Comparison of ENCODE assay signal across 9 mouse cellular contexts in the genomic region with DNA sequence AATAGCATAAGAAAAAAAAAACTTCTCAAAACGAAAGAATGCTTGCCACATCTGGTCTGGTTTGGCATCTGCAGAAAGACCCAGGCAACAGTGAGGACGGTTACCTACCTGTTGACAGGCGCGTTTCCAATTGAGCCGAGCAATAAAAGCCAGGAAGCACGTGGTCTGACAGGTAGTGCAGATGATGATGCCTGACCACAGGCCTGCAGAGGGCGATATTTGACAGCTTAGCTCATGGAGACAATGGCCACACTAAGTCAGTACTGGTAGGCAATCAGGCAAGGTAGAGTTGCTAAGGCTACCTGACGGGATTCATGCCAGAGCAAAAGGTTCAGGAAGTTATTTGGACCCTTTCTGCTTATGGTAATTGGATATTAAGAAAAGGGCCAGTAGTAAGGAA. TPM values are rescaled to one million over a fixed set of nuclear protein-coding genes. Genes with fewer than 3 reads are reported as not detected.
DNase-seq lines count a peak whose midpoint lies in the region; ATAC-seq and TF ChIP-seq lines count a peak whose summit lies in the region.
"Had no signal": no experiment of that assay in that cellular context is flagged by ENCODE, and none has a peak within 500 bp of the region (broad histone marks: within the 10 kb centered on the region; RNA-seq: fewer than 3 reads in every experiment).

No protein-coding gene starts in this region.

- H3K9ac ChIP-seq in liver, embryonic 12.5 days, result no peak overlapping the region
- no peak overlapping the region for H3K9ac ChIP-seq in kidney, embryonic 14.5 days (ENCODE audit: low read depth, low read length)
- H3K9ac ChIP-seq in liver, embryonic 11.5 days (ENCODE audit: low read depth, low read length), result no peak overlapping the region
- H3K9ac ChIP-seq: embryonic facial prominence, embryonic 15.5 days had no signal

- H3K4me1 ChIP-seq in liver, embryonic 12.5 days, result no peaks in the 10 kb centered on the region
- H3K4me1 ChIP-seq in kidney, embryonic 14.5 days (ENCODE audit: control insufficient read depth, insufficient read depth, low read length), result peaks cover 2% of the 10 kb centered on the region
- H3K4me1 ChIP-seq in liver, embryonic 11.5 days (replicated peaks; ENCODE audit: control insufficient read depth, insufficient read depth, low read length), result no peaks in the 10 kb centered on the region
- H3K4me1 ChIP-seq: embryonic facial prominence, embryonic 15.5 days had no signal

- TF ChIP-seq CTCF in brain, embryonic 14.5 days (IDR thresholded peaks at IDR 0.05; ENCODE audit: borderline replicate concordance, extremely low read depth, insufficient read depth, insufficient read length), result peak; percentile 54; the same call in 1 of the 2 replicates
- TF ChIP-seq CTCF in gastrocnemius, adult 2 months (IDR thresholded peaks at IDR 0.05), result peak; percentile 89

- no peak overlapping the region for H3K27ac ChIP-seq in liver, embryonic 12.5 days
- H3K27ac ChIP-seq in gastrocnemius, adult 2 months, result no peak overlapping the region
- no peak overlapping the region for H3K27ac ChIP-seq in kidney, embryonic 14.5 days (ENCODE audit: low read depth, low read length)
- H3K27ac ChIP-seq in liver, embryonic 11.5 days (ENCODE audit: low read depth, low read length), result no peak overlapping the region
- H3K27ac ChIP-seq: embryonic facial prominence, embryonic 15.5 days had no signal

- H3K9me3 ChIP-seq in liver, embryonic 12.5 days (replicated peaks), result no peaks in the 10 kb centered on the region
- H3K9me3 ChIP-seq in kidney, embryonic 14.5 days (ENCODE audit: control insufficient read depth, low read length), result no peaks in the 10 kb centered on the region
- H3K9me3 ChIP-seq in liver, embryonic 11.5 days (ENCODE audit: control insufficient read depth, low read length), result no peaks in the 10 kb centered on the region
- H3K9me3 ChIP-seq: embryonic facial prominence, embryonic 15.5 days had no signal

- no peak overlapping the region for H3K4me2 ChIP-seq in liver, embryonic 12.5 days
- H3K4me2 ChIP-seq in kidney, embryonic 14.5 days (replicated peaks; ENCODE audit: low read depth, low read length), result no peak overlapping the region
- H3K4me2 ChIP-seq in liver, embryonic 11.5 days, result no peak overlapping the region
- H3K4me2 ChIP-seq: embryonic facial prominence, embryonic 15.5 days had no signal

- intact Hi-C loops in gastrocnemius, adult 2 months (cut with DNase I), result loop anchor here (1.0 kb wide), 1 partner anchor 61 kb away; no protein-coding TSS in a partner anchor

- peaks cover 41% of the 10 kb centered on the region for H3K27me3 ChIP-seq in liver, embryonic 12.5 days (replicated peaks)
- H3K27me3 ChIP-seq in kidney, embryonic 14.5 days (ENCODE audit: control insufficient read depth, insufficient read depth, low read length), result peaks cover 6% of the 10 kb centered on the region; the same call in 1 of the 2 replicates
- H3K27me3 ChIP-seq in liver, embryonic 11.5 days (replicated peaks; ENCODE audit: control insufficient read depth, insufficient read depth, low read length), result peaks cover 7% of the 10 kb centered on the region; the same call in 1 of the 2 replicates

- no peaks in the 10 kb centered on the region for H3K36me3 ChIP-seq in liver, embryonic 12.5 days
- no peaks in the 10 kb centered on the region for H3K36me3 ChIP-seq in kidney, embryonic 14.5 days (ENCODE audit: control insufficient read depth, insufficient read depth, low read length)
- H3K36me3 ChIP-seq in liver, embryonic 11.5 days (ENCODE audit: control insufficient read depth, insufficient read depth, low read length), result no peaks in the 10 kb centered on the region
- H3K36me3 ChIP-seq: embryonic facial prominence, embryonic 15.5 days had no signal

- no peak for TF ChIP-seq POLR2A in brain, embryonic 14.5 days (IDR thresholded peaks at IDR 0.05; ENCODE audit: borderline replicate concordance, extremely low read depth, insufficient read depth, insufficient read length, poor library complexity, severe bottlenecking)

- 2% methylated on average over 8 of the region's 8 CpGs for WGBS in liver, embryonic 12.5 days (ENCODE audit: insufficient replicate concordance)
- 7% methylated on average over 8 of the region's 8 CpGs for WGBS in kidney, embryonic 14.5 days
- WGBS in liver, embryonic 11.5 days, result 4% methylated on average over 8 of the region's 8 CpGs

- peak; percentile 66 for DNase-seq in liver
- peak; percentile 53 for DNase-seq in brain, embryonic 14.5 days (ENCODE audit: low read depth)
- peak; percentile 80 for DNase-seq in gastrocnemius, adult 2 months
- peak; percentile 41 for DNase-seq in liver, embryonic 11.5 days (ENCODE audit: low spot score)
- peak; percentile 77 for DNase-seq in retina, embryonic 14.5 days (ENCODE audit: low spot score)
- DNase-seq in thymus, postnatal 10 days (ENCODE audit: low spot score in 2 of 2), result peak; percentile 58 to 81

- ATAC-seq in liver, embryonic 12.5 days, result no peak
- ATAC-seq in kidney, embryonic 14.5 days (ENCODE audit: low FRiP score, low TSS enrichment), result peak; percentile 71; the same call in 1 of the 2 replicates
- no peak for ATAC-seq in liver, embryonic 11.5 days (replicated peaks; ENCODE audit: low FRiP score)

- no peak overlapping the region for H3K4me3 ChIP-seq in liver, embryonic 12.5 days
- no peak overlapping the region for H3K4me3 ChIP-seq in gastrocnemius, adult 2 months
- H3K4me3 ChIP-seq in kidney, embryonic 14.5 days (ENCODE audit: low read length), result no peak overlapping the region
- no peak overlapping the region for H3K4me3 ChIP-seq in liver, embryonic 11.5 days (ENCODE audit: low read depth, low read length)
- H3K4me3 ChIP-seq: embryonic facial prominence, embryonic 15.5 days had no signal

RNA-seq across cellular contexts. Expression of gene Slc47a2, which starts 6.7 kb away (rescaled TPM):
- 0.12 TPM in 1 of 2 replicates, not detected in the other for polyA plus RNA-seq in liver, embryonic 12.5 days (2016; fragmentation: Nextera tagmentation; extraction: Ambion mirVana)
- polyA plus RNA-seq in brain, embryonic 14.5 days (2012; rRNA removed), result not detected in 2 replicates
- total RNA-seq in gastrocnemius, adult 2 months (2021), result not detected
- not detected in 2 replicates for polyA plus RNA-seq in kidney, embryonic 14.5 days (2014; fragmentation: Nextera tagmentation; extraction: Ambion mirVana)
- polyA plus RNA-seq in liver, embryonic 11.5 days (2014; fragmentation: Nextera tagmentation; extraction: Ambion mirVana), result 0.07 TPM in 1 of 2 replicates, not detected in the other

RNA-seq across cellular contexts. Expression of gene Slc47a1, which starts 28.8 kb away (rescaled TPM):
- 2.5 TPM in 2 replicates for polyA plus RNA-seq in liver, embryonic 12.5 days (2016; fragmentation: Nextera tagmentation; extraction: Ambion mirVana)
- 0.10 and 0.18 TPM in 2 replicates for polyA plus RNA-seq in brain, embryonic 14.5 days (2012; rRNA removed)
- total RNA-seq in gastrocnemius, adult 2 months (2021), result 10 to 100 TPM; 13.4 to 24.4 TPM
- 4.3 and 9.1 TPM in 2 replicates for polyA plus RNA-seq in kidney, embryonic 14.5 days (2014; fragmentation: Nextera tagmentation; extraction: Ambion mirVana)
- polyA plus RNA-seq in liver, embryonic 11.5 days (2014; fragmentation: Nextera tagmentation; extraction: Ambion mirVana), result 1.4 TPM in 2 replicates
